Mouse (Mus musculus) MEL (cell line): ENCODE results near the gene Tcap. TPM values are rescaled to one million over a fixed set of nuclear protein-coding genes. Genes with fewer than 3 reads are reported as not detected.

Source experiments
- DNase-seq: peaks from one replicate; pipeline ENCODE4 v3.0.0; 2011; ENCODE audit warnings: low read depth, low spot score
- H3K27ac ChIP-seq: 2 replicates; pipeline ENCODE4 v1.5.1; 2012; ENCODE audit warnings: low read depth, mild to moderate bottlenecking, control low read depth, low read length, moderate library complexity; ENCODE audit not compliant: control insufficient read depth
- H3K27me3 ChIP-seq, 2 experiments: fragments of 150-350 bp in 1 of 2; sonication (generic) in 1 of 2; 2 replicates each; pipeline ENCODE4 v1.6.1; 2012; ENCODE audit warnings: low read length in 2 of 2, mild to moderate bottlenecking in 2 of 2, improper control_type of control experiment in 1 of 2, moderate library complexity in 1 of 2; ENCODE audit not compliant: insufficient read depth in 2 of 2, control insufficient read depth in 1 of 2
- H3K36me3 ChIP-seq, 2 experiments: 2 replicates each; pipeline ENCODE4 v1.6.1; 2012 to 2014; ENCODE audit warnings: low read length in 2 of 2, improper control_type of control experiment in 1 of 2, inconsistent platforms in 1 of 2, mild to moderate bottlenecking in 1 of 2; ENCODE audit not compliant: insufficient read depth in 2 of 2, control insufficient read depth in 1 of 2
- H3K4me1 ChIP-seq, 2 experiments: fragments of 150-350 bp in 1 of 2; sonication (generic) in 1 of 2; 2 replicates each; pipeline ENCODE4 v1.6.1; 2012; ENCODE audit warnings: low read length in 2 of 2, improper control_type of control experiment in 1 of 2, mild to moderate bottlenecking in 1 of 2; ENCODE audit not compliant: insufficient read depth in 2 of 2, control insufficient read depth in 1 of 2
- H3K4me3 ChIP-seq, 2 experiments: fragments of 150-350 bp in 1 of 2; sonication (generic) in 1 of 2; 2 replicates each; pipeline ENCODE4 v1.5.1; 2012; ENCODE audit warnings: low read depth in 2 of 2, low read length in 2 of 2, mild to moderate bottlenecking in 2 of 2, moderate library complexity in 2 of 2, control low read depth in 1 of 2, improper control_type of control experiment in 1 of 2; ENCODE audit not compliant: control insufficient read depth in 1 of 2, insufficient read depth in 1 of 2
- H3K79me2 ChIP-seq: 2 replicates; pipeline ENCODE4 v1.6.1; 2012; ENCODE audit warnings: mild to moderate bottlenecking, low read length, moderate library complexity; ENCODE audit not compliant: control insufficient read depth, poor library complexity, insufficient read depth
- H3K9ac ChIP-seq: 2 replicates; pipeline ENCODE4 v1.6.1; 2012; ENCODE audit warnings: low read depth, mild to moderate bottlenecking, control low read depth, low read length, moderate library complexity; ENCODE audit not compliant: control insufficient read depth, poor library complexity, severe bottlenecking
- H3K9me3 ChIP-seq: fragments of 150-350 bp; sonication (generic); replicated peaks from 2 replicates; pipeline ENCODE4 v1.6.1; 2012; ENCODE audit warnings: mild to moderate bottlenecking, low read length, improper control_type of control experiment, moderate library complexity; ENCODE audit not compliant: insufficient read depth
- BHLHE40 ChIP-seq: IDR thresholded peaks from 2 replicates; pipeline ENCODE4 v1.6.1; 2012; ENCODE audit warnings: low read depth, mild to moderate bottlenecking, inconsistent platforms, low read length, improper control_type of control experiment, borderline replicate concordance
- CHD2 ChIP-seq: IDR thresholded peaks from 2 replicates; pipeline ENCODE4 v1.6.1; 2011; ENCODE audit warnings: low read length, improper control_type of control experiment
- CTCF ChIP-seq, 3 experiments: IDR thresholded peaks in 2 of 3; conservative IDR thresholded peaks in 1 of 3; 2 replicates each; pipeline ENCODE4 v1.5.1; 2011 to 2012; ENCODE audit warnings: low read length in 3 of 3, low read depth in 2 of 3, mild to moderate bottlenecking in 2 of 3, improper control_type of control experiment in 1 of 3, inconsistent platforms in 1 of 3, mixed read lengths in 1 of 3, moderate library complexity in 1 of 3; ENCODE audit not compliant: control insufficient read depth in 1 of 3, insufficient read depth in 1 of 3, poor library complexity in 1 of 3, severe bottlenecking in 1 of 3
- E2F4 ChIP-seq: IDR thresholded peaks from 2 replicates; pipeline ENCODE4 v1.6.1; 2011; ENCODE audit warnings: low read depth, low read length, improper control_type of control experiment, borderline replicate concordance
- ELF1 ChIP-seq: IDR thresholded peaks from 2 replicates; pipeline ENCODE4 v1.6.1; 2014; ENCODE audit warnings: low read depth, mild to moderate bottlenecking, inconsistent platforms, low read length, improper control_type of control experiment, moderate library complexity
- KAT2A ChIP-seq: conservative IDR thresholded peaks from 2 replicates; pipeline ENCODE4 v1.6.1; 2012; ENCODE audit warnings: low read depth, low read length, improper control_type of control experiment, inconsistent platforms
- MAFK ChIP-seq: IDR thresholded peaks from 2 replicates; pipeline ENCODE4 v1.6.1; 2011; ENCODE audit warnings: low read depth, mild to moderate bottlenecking, low read length, improper control_type of control experiment, borderline replicate concordance
- MAZ ChIP-seq: IDR thresholded peaks from 2 replicates; pipeline ENCODE4 v1.6.1; 2012; ENCODE audit warnings: low read depth, mild to moderate bottlenecking, inconsistent platforms, low read length, improper control_type of control experiment
- MEF2A ChIP-seq: IDR thresholded peaks from 2 replicates; pipeline ENCODE4 v1.6.1; 2014; ENCODE audit warnings: low read depth, mild to moderate bottlenecking, inconsistent platforms, low read length, improper control_type of control experiment; ENCODE audit not compliant: poor library complexity, insufficient replicate concordance, severe bottlenecking; ENCODE audit errors: extremely low read depth
- MXI1 ChIP-seq: IDR thresholded peaks from 2 replicates; pipeline ENCODE4 v1.6.1; 2011; ENCODE audit warnings: mild to moderate bottlenecking, low read depth, low read length, improper control_type of control experiment
- NELFE ChIP-seq: IDR thresholded peaks from 2 replicates; pipeline ENCODE4 v1.6.1; 2011; ENCODE audit warnings: low read depth, low read length, improper control_type of control experiment
- NRF1 ChIP-seq: IDR thresholded peaks from 2 replicates; pipeline ENCODE4 v1.6.1; 2014; ENCODE audit warnings: low read depth, mild to moderate bottlenecking, inconsistent platforms, low read length, improper control_type of control experiment, moderate library complexity; ENCODE audit not compliant: poor library complexity, insufficient read depth, severe bottlenecking
- POLR2A ChIP-seq, 2 experiments: IDR thresholded peaks; 2 replicates each; pipeline ENCODE4 v1.6.1; 2011 to 2012; ENCODE audit warnings: low read length in 2 of 2, mild to moderate bottlenecking in 2 of 2, control low read depth in 1 of 2, improper control_type of control experiment in 1 of 2, low read depth in 1 of 2, moderate library complexity in 1 of 2; ENCODE audit not compliant: control insufficient read depth in 1 of 2, insufficient read depth in 1 of 2, poor library complexity in 1 of 2
- POLR2AphosphoS2 ChIP-seq: IDR thresholded peaks from 2 replicates; pipeline ENCODE4 v1.6.1; 2011; ENCODE audit warnings: low read length, improper control_type of control experiment
- POLR2AphosphoS5 ChIP-seq: IDR thresholded peaks from 2 replicates; pipeline ENCODE4 v1.6.1; 2012; ENCODE audit warnings: low read depth, borderline replicate concordance, mild to moderate bottlenecking, inconsistent platforms, low read length, moderate library complexity, mixed read lengths
- RCOR1 ChIP-seq: IDR thresholded peaks from 2 replicates; pipeline ENCODE4 v1.6.1; 2012; ENCODE audit warnings: low read depth, mild to moderate bottlenecking, inconsistent platforms, low read length, improper control_type of control experiment
- TAL1 ChIP-seq: IDR thresholded peaks from 2 replicates; pipeline ENCODE4 v1.6.1; 2012; ENCODE audit warnings: mild to moderate bottlenecking, inconsistent platforms, low read length, moderate library complexity, mixed read lengths
- TBP ChIP-seq: IDR thresholded peaks from 2 replicates; pipeline ENCODE4 v1.8.0; 2011; ENCODE audit warnings: low read depth, low read length, improper control_type of control experiment
- TCF12 ChIP-seq: IDR thresholded peaks from 2 replicates; pipeline ENCODE4 v1.6.1; 2014; ENCODE audit warnings: low read depth, mild to moderate bottlenecking, inconsistent platforms, low read length, improper control_type of control experiment, moderate library complexity
- USF1 ChIP-seq: IDR thresholded peaks from 2 replicates; pipeline ENCODE4 v1.6.1; 2014; ENCODE audit warnings: low read depth, mild to moderate bottlenecking, inconsistent platforms, low read length, improper control_type of control experiment, moderate library complexity
- ZNF384 ChIP-seq: IDR thresholded peaks from 2 replicates; pipeline ENCODE4 v1.6.1; 2012; ENCODE audit warnings: low read depth, mild to moderate bottlenecking, inconsistent platforms, low read length, improper control_type of control experiment
- polyA plus RNA-seq, 2 experiments: library from polyadenylated mRNA; stranded (reverse) in 1 of 2; unstranded in 1 of 2; fragments of >175 nt in 1 of 2; fragments of >200 nt in 1 of 2; gene quantifications; 2 replicates each; pipeline versions ENCODE4 v1.2.1 to v1.2.4; 2012; ENCODE audit warnings: low replicate concordance in 2 of 2, low read depth in 1 of 2; ENCODE audit not compliant: insufficient read length in 2 of 2, insufficient read depth in 1 of 2, missing spikeins in 1 of 2
- total RNA-seq: library from RNA; depleted of rRNA; stranded (reverse); fragments of 300-350 nt; gene quantifications from 2 replicates; pipeline ENCODE4 v1.2.3, GENCODE M21; 2012

Tcap gene
- total and polyA plus RNA-seq, 3 experiments: 0.07 TPM; not detected in 2

GRCm38 (mm10) chr11:98339071-98339501, 44.5 kb upstream of the Tcap start:
- Histone ChIP-seq H3K9ac (no peak overlapping the region), H3K9me3 (no peaks in the 10 kb centered on the region)
- DNase-seq: no peak
- TF ChIP-seq ELF1: no peak
- no peak for TF ChIP-seq ZNF384
- TF ChIP-seq, all 39 proteins: peak for 0
- H3K27me3 ChIP-seq: peaks cover 0 to 5% of the 10 kb centered on the region in 2 experiments; a peak in 2 of 4 replicates
- no peak overlapping the region for H3K27ac ChIP-seq
- peaks cover 0 to 8% of the 10 kb centered on the region in 2 experiments; a peak in 2 of 4 replicates for H3K4me1 ChIP-seq
- H3K79me2 ChIP-seq: no peaks in the 10 kb centered on the region
- peaks cover 0 to 3% of the 10 kb centered on the region in 2 experiments; a peak in 2 of 4 replicates for H3K36me3 ChIP-seq
- no peak overlapping the region for H3K4me3 ChIP-seq

GRCm38 (mm10) chr11:98339679-98340287, 43.8 kb upstream of the Tcap start:
- no peaks in the 10 kb centered on the region for H3K9me3 ChIP-seq
- H3K36me3 ChIP-seq: peaks cover 0 to 3% of the 10 kb centered on the region in 2 experiments; a peak in 2 of 4 replicates
- no peak overlapping the region for H3K4me3 ChIP-seq
- peaks cover 0 to 5% of the 10 kb centered on the region in 2 experiments; a peak in 2 of 4 replicates for H3K27me3 ChIP-seq
- no peaks in the 10 kb centered on the region for H3K79me2 ChIP-seq
- TF ChIP-seq TAL1 (no peak), TCF12 (no peak), POLR2AphosphoS2 (no peak), E2F4 (no peak)
- DNase-seq: no peak
- H3K9ac ChIP-seq: no peak overlapping the region
- H3K4me1 ChIP-seq: peaks cover 0 to 8% of the 10 kb centered on the region in 2 experiments; a peak in 2 of 4 replicates
- no peak overlapping the region for H3K27ac ChIP-seq

- no peak overlapping the region for H3K9ac ChIP-seq
- H3K27ac ChIP-seq: no peak overlapping the region
- H3K4me1 ChIP-seq: peaks cover 0 to 5% of the 10 kb centered on the region in 2 experiments; a peak in 2 of 4 replicates
- no peaks in the 10 kb centered on the region for H3K9me3 ChIP-seq
- peaks cover 0 to 5% of the 10 kb centered on the region in 2 experiments; a peak in 2 of 4 replicates for H3K27me3 ChIP-seq
- no peaks in the 10 kb centered on the region for H3K79me2 ChIP-seq
- no peak for DNase-seq
- TF ChIP-seq MXI1 (no peak), MEF2A (no peak), KAT2A (no peak), MAFK (no peak), USF1 (no peak), BHLHE40 (no peak), MAZ (no peak), NRF1 (no peak), POLR2A (IDR thresholded peaks at IDR 0.05; ENCODE audit: control insufficient read depth in 1 of 2, insufficient read depth in 1 of 2, low read depth in 1 of 2, low read length in 2 of 2, poor library complexity in 1 of 2) (no peak), CTCF (IDR thresholded peaks at IDR 0.05 in 2 of 3, conservative IDR thresholded peaks at IDR 0.05 in 1 of 3; ENCODE audit: control insufficient read depth in 1 of 3, insufficient read depth in 1 of 3, low read depth in 2 of 3, low read length in 3 of 3, poor library complexity in 1 of 3, severe bottlenecking in 1 of 3) (no peak), CHD2 (no peak), TBP (no peak), TCF12 (no peak), E2F4 (no peak), POLR2AphosphoS5 (no peak), RCOR1 (no peak), POLR2AphosphoS2 (no peak), NELFE (no peak)
- no peak overlapping the region for H3K4me3 ChIP-seq
- peaks cover 0 to 3% of the 10 kb centered on the region in 2 experiments; a peak in 2 of 4 replicates for H3K36me3 ChIP-seq
Observed at GRCm38 (mm10) chr11:98340597-98340996, 43.0 kb upstream of the Tcap start.
